Mouse (Mus musculus) kidney, postnatal 0 days (tissue): ENCODE results near the gene Gm20604. TPM values are rescaled to one million over a fixed set of nuclear protein-coding genes. Genes with fewer than 3 reads are reported as not detected.
A peak's percentile ranks its signal among the peaks of the same experiment; 100 is the strongest.

ENCODE experiments used
- ATAC-seq: fragments of 200-750 bp; cut with Nextera tagmentation; replicated peaks from 2 replicates; pipeline ENCODE4 v1.8.0; 2017; ENCODE audit warnings: low read depth, moderate number of reproducible peaks, moderate TSS enrichment, moderate library complexity; ENCODE audit not compliant: low FRiP score
- DNase-seq: peaks from one replicate; pipeline ENCODE4 v3.0.0-alpha.2; 2016; ENCODE audit warnings: low spot score
- H3K27ac ChIP-seq: fragments of 300-500 bp; sonication (generic); 2 replicates; pipeline ENCODE4 v1.5.1; 2014; ENCODE audit warnings: mild to moderate bottlenecking
- H3K27me3 ChIP-seq: fragments of 300-500 bp; sonication (generic); 2 replicates; pipeline ENCODE4 v1.6.1; 2014; ENCODE audit warnings: low read length, mixed read lengths; ENCODE audit not compliant: insufficient read depth
- H3K36me3 ChIP-seq: fragments of 300-500 bp; sonication (generic); 2 replicates; pipeline ENCODE4 v1.6.1; 2014; ENCODE audit warnings: low read length, mixed read lengths; ENCODE audit not compliant: insufficient read depth
- H3K4me1 ChIP-seq: fragments of 300-500 bp; sonication (generic); replicated peaks from 2 replicates; pipeline ENCODE4 v1.6.1; 2014; ENCODE audit warnings: antibody characterized with exemption, low read length, mixed read lengths; ENCODE audit not compliant: insufficient read depth
- H3K4me2 ChIP-seq: fragments of 300-500 bp; sonication (generic); 2 replicates; pipeline ENCODE4 v1.6.1; 2014; ENCODE audit warnings: mild to moderate bottlenecking, low read length, moderate library complexity, mixed read lengths
- H3K4me3 ChIP-seq: fragments of 300-500 bp; sonication (generic); replicated peaks from 2 replicates; pipeline ENCODE4 v1.5.1; 2014; ENCODE audit warnings: low read depth, low read length
- H3K9ac ChIP-seq: fragments of 300-500 bp; sonication (generic); 2 replicates; pipeline ENCODE4 v1.6.1; 2014; ENCODE audit warnings: low read depth, low read length
- H3K9me3 ChIP-seq: fragments of 300-500 bp; sonication (generic); replicated peaks from 2 replicates; pipeline ENCODE4 v1.6.1; 2016; ENCODE audit warnings: low read length, inconsistent platforms, mixed read lengths
- CTCF ChIP-seq: IDR thresholded peaks from 2 replicates; pipeline ENCODE4 v1.5.1; 2016; ENCODE audit warnings: antibody characterized with exemption, low read depth, mild to moderate bottlenecking, moderate library complexity
- WGBS: fragments of 180-500 bp; shearing (Covaris S2); extraction: QIAGEN DNeasy Blood & Tissue Kit; methylation state at CpG from one replicate; pipeline ENCODE4 v1.1.7; 2014; 5-methylcytosine and 5-hydroxymethylcytosine counted together
- polyA plus RNA-seq: library from polyadenylated mRNA; unstranded; fragments of >200 nt; fragmentation: Nextera tagmentation; extraction: Ambion mirVana; gene quantifications from 2 replicates; pipeline ENCODE4 v1.2.1, GENCODE M21; 2015

Gm20604 gene
- 20.5 and 22.0 TPM in 2 replicates for polyA plus RNA-seq

DNA sequence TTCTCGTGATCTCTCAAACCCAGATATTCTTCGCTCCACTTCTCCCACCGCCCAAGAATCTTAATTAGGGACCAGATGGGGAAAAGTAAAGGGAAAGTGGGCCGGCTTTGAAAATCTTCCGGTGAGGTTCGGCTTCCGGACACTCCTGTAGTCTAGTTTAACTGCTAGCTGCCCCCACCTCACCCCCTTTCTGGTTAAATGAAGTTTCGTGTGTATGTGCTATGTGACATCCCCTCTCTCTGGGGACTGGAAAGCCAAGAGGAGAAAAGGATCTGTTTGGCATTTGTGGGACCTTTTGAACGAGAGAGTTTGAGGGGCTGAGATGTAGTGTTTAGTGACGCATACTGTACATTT lies at the start of gene Gm20604:
Gene Gm20604, minus strand, starts transcription at position 270 of the 354 bp plus-strand sequence.
- H3K4me2 ChIP-seq = peak within 1 kb of the TSS; percentile 81
- peak within 1 kb of the TSS; percentile 78 for H3K4me3 ChIP-seq
- no peaks in the 10 kb centered on the region for H3K36me3 ChIP-seq
- H3K27ac ChIP-seq = peak within 1 kb of the TSS; percentile 89
- WGBS = 0% methylated on average over 10 of the region's 10 CpGs
- peaks cover 11% of the 10 kb centered on the region for H3K4me1 ChIP-seq
- H3K9ac ChIP-seq = peak within 1 kb of the TSS; percentile 71
- no peaks in the 10 kb centered on the region for H3K27me3 ChIP-seq
- peak; percentile 24 for DNase-seq
- no peak for TF ChIP-seq CTCF
- ATAC-seq = no peak
- no peaks in the 10 kb centered on the region for H3K9me3 ChIP-seq

DNA sequence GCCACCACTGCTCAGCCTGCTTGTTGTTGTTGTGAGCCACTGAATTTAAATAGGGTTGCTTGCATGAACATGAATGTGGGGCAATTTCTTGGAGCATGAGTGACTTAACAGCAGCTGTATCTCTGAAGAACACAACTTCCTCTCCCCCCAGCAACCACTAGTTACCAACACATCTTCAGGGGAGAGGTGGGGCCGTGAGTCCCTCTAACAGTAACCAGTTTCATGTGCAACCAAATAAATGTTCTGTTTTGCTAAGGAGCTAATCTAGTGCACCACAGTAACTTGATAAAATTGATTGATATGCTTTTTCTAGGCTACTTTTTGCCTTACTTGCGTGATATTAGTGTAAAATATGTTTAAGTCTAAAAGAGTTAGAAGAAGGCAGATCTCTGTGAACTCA lies 41.1 kb upstream of the Gm20604 start:
- ATAC-seq = no peak
- Histone ChIP-seq H3K4me3 (no peak overlapping the region), H3K36me3 (no peaks in the 10 kb centered on the region), H3K9me3 (no peaks in the 10 kb centered on the region), H3K4me1 (no peaks in the 10 kb centered on the region), H3K4me2 (no peak overlapping the region), H3K27me3 (no peaks in the 10 kb centered on the region), H3K27ac (no peak overlapping the region), H3K9ac (no peak overlapping the region)
- 89% methylated on average over 2 of the region's 2 CpGs for WGBS
- no peak for DNase-seq
- TF ChIP-seq CTCF = no peak

DNA sequence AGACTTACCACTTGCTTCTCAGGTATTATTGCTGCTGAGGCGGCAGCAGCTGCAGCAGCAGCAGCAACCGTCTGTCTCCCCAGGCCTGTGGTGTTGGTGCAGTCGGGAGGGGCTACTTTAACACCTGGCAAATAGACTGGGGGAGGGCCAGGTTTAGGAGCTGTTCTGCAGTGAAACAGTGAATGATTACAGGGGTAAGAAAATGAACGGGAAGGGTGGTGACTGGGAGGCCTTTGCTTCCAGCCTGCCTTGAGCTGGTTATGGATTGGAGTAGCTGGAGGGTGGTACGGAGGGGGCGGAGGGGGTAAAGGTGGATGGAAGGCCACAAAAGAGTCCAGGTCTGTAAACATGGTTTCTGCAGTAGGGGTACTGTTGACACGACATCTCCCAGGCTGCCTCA lies 29.5 kb upstream of the Gm20604 start:
- no peak overlapping the region for H3K4me2 ChIP-seq
- no peaks in the 10 kb centered on the region for H3K9me3 ChIP-seq
- H3K9ac ChIP-seq = no peak overlapping the region
- DNase-seq (no peak), ATAC-seq (no peak)
- WGBS = 80% methylated on average over 7 of the region's 7 CpGs
- H3K4me1 ChIP-seq = no peaks in the 10 kb centered on the region
- H3K27ac ChIP-seq = no peak overlapping the region
- H3K36me3 ChIP-seq = peaks cover 46% of the 10 kb centered on the region
- no peak overlapping the region for H3K4me3 ChIP-seq
- no peak for TF ChIP-seq CTCF
- H3K27me3 ChIP-seq = no peaks in the 10 kb centered on the region

DNA sequence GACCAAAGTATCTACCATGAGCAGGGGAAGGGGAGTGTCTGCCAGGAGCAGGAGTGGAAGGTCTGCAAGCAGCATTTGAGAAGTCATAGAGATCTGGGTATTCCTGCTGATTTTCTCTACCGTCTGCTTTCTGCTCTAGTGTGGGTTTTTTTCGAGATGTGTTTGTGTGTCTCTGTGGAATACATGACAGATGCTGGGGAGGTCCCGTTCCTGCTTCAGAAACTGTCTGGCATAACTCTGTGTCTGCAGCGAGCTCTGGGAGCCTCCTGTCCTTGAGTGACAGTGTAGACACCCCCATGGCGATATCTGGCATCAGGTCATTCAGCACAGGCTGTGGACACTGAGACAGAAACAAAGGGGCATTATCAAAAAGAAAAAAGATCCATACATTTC lies 27.1 kb upstream of the Gm20604 start:
- Histone ChIP-seq H3K4me3 (no peak overlapping the region), H3K36me3 (peaks cover 31% of the 10 kb centered on the region), H3K9ac (no peak overlapping the region), H3K4me1 (no peaks in the 10 kb centered on the region), H3K9me3 (no peaks in the 10 kb centered on the region), H3K27ac (no peak overlapping the region), H3K27me3 (no peaks in the 10 kb centered on the region), H3K4me2 (no peak overlapping the region)
- WGBS = 92% methylated on average over 5 of the region's 5 CpGs
- no peak for TF ChIP-seq CTCF
- ATAC-seq = no peak
- no peak for DNase-seq

DNA sequence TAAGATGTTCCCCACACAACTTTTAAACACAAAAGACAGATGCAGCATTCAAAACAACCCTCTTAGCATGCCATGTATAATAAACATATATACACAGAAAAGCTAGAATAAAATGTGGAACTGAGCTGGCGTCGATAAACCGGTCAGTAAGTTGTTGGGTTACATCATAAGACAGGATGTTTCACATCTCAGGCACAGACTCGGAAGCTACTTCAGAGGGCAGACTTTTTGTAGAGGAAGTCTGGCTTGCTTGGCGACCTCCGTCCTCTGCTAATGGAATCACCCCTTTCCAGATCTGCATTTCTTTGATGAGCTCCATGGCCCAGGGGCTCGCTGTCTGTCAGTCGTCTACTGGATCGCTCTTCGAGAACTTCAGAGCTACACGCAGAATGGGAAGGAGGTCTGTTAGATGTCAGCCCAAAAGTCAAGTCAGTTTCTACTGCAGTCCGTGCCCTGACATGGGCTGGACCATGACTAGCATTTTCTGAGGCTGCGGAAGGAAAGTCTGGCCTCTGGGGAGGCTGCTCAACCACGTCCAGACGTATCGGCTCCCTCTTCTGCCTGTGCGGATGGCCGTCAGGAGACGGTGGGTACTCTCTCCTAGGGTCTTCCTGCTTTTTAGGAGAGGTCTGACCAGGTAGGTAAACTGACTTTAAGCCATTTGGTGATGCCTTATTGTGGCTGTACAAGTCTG lies 26.6 kb upstream of the Gm20604 start:
- no peaks in the 10 kb centered on the region for H3K4me1 ChIP-seq
- no peak overlapping the region for H3K27ac ChIP-seq
- TF ChIP-seq CTCF = no peak
- H3K9ac ChIP-seq = no peak overlapping the region
- H3K4me2 ChIP-seq = no peak overlapping the region
- 88% methylated on average over 19 of the region's 19 CpGs for WGBS
- no peaks in the 10 kb centered on the region for H3K9me3 ChIP-seq
- H3K27me3 ChIP-seq = no peaks in the 10 kb centered on the region
- no peak for DNase-seq
- ATAC-seq = no peak
- no peak overlapping the region for H3K4me3 ChIP-seq
- peaks cover 29% of the 10 kb centered on the region for H3K36me3 ChIP-seq

DNA sequence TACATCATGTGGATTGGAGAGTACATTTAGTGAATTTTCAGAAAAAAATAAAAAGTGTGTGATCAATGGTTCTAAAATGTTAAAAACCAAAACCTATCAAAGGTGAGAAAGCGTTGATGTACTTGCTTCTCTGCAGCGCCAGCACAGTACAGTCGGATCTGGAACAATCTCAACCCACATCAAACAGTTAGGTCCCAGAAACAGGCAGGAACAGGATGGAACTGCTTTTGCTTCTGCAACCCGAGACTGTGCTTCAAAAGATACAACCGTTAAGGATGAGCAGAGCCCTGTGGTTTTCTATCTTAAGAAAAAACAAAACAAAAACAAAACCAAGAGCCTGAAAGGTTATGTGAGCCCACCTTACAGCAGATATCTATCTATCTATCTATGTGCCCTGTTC lies 24.4 kb upstream of the Gm20604 start:
- no peak for TF ChIP-seq CTCF
- ATAC-seq (no peak), DNase-seq (no peak)
- H3K27me3 ChIP-seq = no peaks in the 10 kb centered on the region
- whole genome bisulfite sequencing = 80% methylated on average over 5 of the region's 5 CpGs
- peaks cover 15% of the 10 kb centered on the region for H3K36me3 ChIP-seq
- H3K9ac ChIP-seq = no peak overlapping the region
- no peak overlapping the region for H3K4me3 ChIP-seq
- no peaks in the 10 kb centered on the region for H3K4me1 ChIP-seq
- no peak overlapping the region for H3K4me2 ChIP-seq
- no peaks in the 10 kb centered on the region for H3K9me3 ChIP-seq
- no peak overlapping the region for H3K27ac ChIP-seq

DNA sequence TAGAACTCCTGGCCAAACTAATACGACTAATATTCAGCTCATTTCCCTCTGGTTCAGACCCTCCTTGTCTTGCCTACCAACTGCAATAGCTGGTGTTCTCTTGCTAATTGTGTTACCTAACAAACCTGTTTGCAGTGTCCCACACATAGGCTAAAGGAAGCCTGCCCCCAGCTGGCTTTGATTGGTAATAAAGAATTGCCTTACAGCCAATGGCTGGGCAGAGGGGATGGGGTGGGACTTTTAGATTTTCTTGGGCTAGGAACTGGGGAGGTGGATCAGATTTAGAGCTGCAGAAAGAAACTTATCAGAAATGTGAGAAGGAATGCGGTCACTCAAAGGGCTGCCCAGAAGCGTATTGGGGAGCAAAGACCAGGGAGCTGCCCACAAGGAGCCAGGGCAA lies 21.0 kb upstream of the Gm20604 start:
- Histone ChIP-seq H3K4me2 (no peak overlapping the region), H3K4me3 (no peak overlapping the region), H3K9ac (no peak overlapping the region), H3K27me3 (no peaks in the 10 kb centered on the region), H3K9me3 (no peaks in the 10 kb centered on the region), H3K4me1 (no peaks in the 10 kb centered on the region), H3K36me3 (peaks cover 17% of the 10 kb centered on the region; the same call in 1 of the 2 replicates), H3K27ac (no peak overlapping the region)
- ATAC-seq (no peak; the same call in 1 of the 2 replicates), DNase-seq (peak; percentile 30)
- WGBS = 41% methylated on average over 3 of the region's 3 CpGs
- TF ChIP-seq CTCF = peak; percentile 59
